Mouse (Mus musculus): ENCODE data around the gene Trpm8. TPM values are rescaled to one million over a fixed set of nuclear protein-coding genes. Genes with fewer than 3 reads are reported as not detected.
A peak's percentile ranks its signal among the peaks of the same experiment; 100 is the strongest.

The Trpm8 gene
- total and polyA plus RNA-seq, 3 experiments = not detected

DNA sequence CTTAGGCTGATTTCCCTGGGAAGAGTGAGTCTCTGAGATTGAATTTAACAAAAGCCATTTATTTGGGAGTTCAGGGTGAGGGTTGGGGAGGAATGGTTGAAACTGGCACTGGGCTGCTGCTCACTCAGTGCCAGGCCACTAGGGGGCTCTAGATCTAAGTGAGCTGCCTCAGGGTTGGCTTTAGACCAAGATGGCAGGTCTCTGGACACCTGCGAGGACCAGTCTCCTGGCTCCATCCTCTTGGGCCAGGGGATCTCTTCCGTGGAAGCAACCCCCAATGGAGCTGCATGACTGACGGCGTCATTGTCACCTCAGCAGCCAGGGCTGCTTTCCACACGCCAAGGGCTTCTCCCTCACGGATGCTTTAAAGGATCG lies 7.5 kb downstream of the Trpm8 start:
- no peak overlapping the region for H3K4me2 ChIP-seq (ENCODE audit: insufficient read depth, low read depth, poor library complexity, severe bottlenecking)
- dilution Hi-C loops (cut with MboI; ENCODE audit: extremely low pct_ligation_motif_present, extremely low pct_unique_long_range_greater_than_20kb, low sequenced_read_pairs) (no loop called here), in situ Hi-C loops (cut with MboI; ENCODE audit: low pct_ligation_motif_present, low pct_unique_long_range_greater_than_20kb, low sequenced_read_pairs) (loop anchor here (10.0 to 25.0 kb wide), 2 partner anchors 150 to 323 kb away; partner anchors contain the start of gene Ugt1a6a)
- TF ChIP-seq MAZ (IDR thresholded peaks at IDR 0.05; ENCODE audit: low read depth, low read length) = no peak
- 0 out of 2 replicates have a peak, but pooled peaks have one; percentile 4 for TF ChIP-seq NELFE (IDR thresholded peaks at IDR 0.05; ENCODE audit: low read depth, low read length)
- TF ChIP-seq SMC3 (IDR thresholded peaks at IDR 0.05; ENCODE audit: low read depth, low read length) = peak; percentile 43
- peak; percentile 12 for TF ChIP-seq RAD21 (IDR thresholded peaks at IDR 0.05; ENCODE audit: low read depth, low read length)
- TF ChIP-seq CTCF (conservative IDR thresholded peaks at IDR 0.05 in 1 of 2, IDR thresholded peaks at IDR 0.05 in 1 of 2; ENCODE audit: low read depth in 2 of 2, low read length in 2 of 2) = peak in 1 of 2 experiments; percentile 89; a peak in 2 of 4 replicates
- TF ChIP-seq NRF1 (IDR thresholded peaks at IDR 0.05; ENCODE audit: low read depth, low read length) = 0 out of 2 replicates have a peak, but pooled peaks have one; percentile 18
- no peak for TF ChIP-seq KAT2A (IDR thresholded peaks at IDR 0.05; ENCODE audit: insufficient replicate concordance, low read length)
- TF ChIP-seq SIN3A (IDR thresholded peaks at IDR 0.05; ENCODE audit: low read length) = no peak
- H3K27ac ChIP-seq (ENCODE audit: insufficient read depth, low read depth) = no peak overlapping the region
- H3K4me1 ChIP-seq (ENCODE audit: control insufficient read depth in 1 of 2, insufficient read depth in 2 of 2) = peaks cover 13 to 22% of the 10 kb centered on the region in 2 experiments
- no peaks in the 10 kb centered on the region for H3K79me2 ChIP-seq (replicated peaks; ENCODE audit: control insufficient read depth, extremely low read depth, insufficient read depth, poor library complexity, severe bottlenecking)
- H3K27me3 ChIP-seq (replicated peaks) = peaks cover 76% of the 10 kb centered on the region
- DNase-seq (ENCODE audit: extremely low read depth) = peak; percentile 69
- no peak overlapping the region for H3K4me3 ChIP-seq (replicated peaks in 1 of 3; ENCODE audit: low read depth in 2 of 3, low read length in 2 of 3, poor library complexity in 1 of 3)
- no peak overlapping the region for H3K9ac ChIP-seq (ENCODE audit: insufficient read depth, low read depth)
- no peaks in the 10 kb centered on the region for H3K36me3 ChIP-seq (replicated peaks in 1 of 2; ENCODE audit: control insufficient read depth in 1 of 2, insufficient read depth in 1 of 2, low read length in 1 of 2)
- H3K9me3 ChIP-seq (replicated peaks; ENCODE audit: low read length) = peaks cover 26% of the 10 kb centered on the region

DNA sequence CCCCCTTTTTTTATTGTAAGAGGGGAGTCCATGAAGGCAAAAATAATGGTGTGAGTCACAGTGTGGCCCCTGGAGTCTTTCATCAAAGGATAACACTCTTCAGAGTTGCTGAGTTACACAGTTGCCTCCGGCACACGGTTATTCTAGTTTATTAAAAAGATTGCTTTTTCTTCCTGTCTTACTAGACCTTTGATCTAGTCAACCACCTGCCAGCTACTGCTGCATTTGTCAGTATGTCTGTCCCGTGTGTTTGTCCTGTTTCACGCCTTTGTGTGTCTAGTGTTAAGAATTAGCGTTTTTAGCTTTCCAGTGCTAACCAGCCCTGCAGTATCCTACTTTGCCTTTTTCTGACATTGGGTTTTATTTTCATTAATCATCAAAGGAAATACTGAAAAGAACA lies 8.2 kb downstream of the Trpm8 start:
- Histone ChIP-seq H3K9ac (ENCODE audit: insufficient read depth, low read depth) (no peak overlapping the region), H3K27me3 (replicated peaks) (peaks cover 72% of the 10 kb centered on the region), H3K4me2 (ENCODE audit: insufficient read depth, low read depth, poor library complexity, severe bottlenecking) (no peak overlapping the region), H3K4me3 (replicated peaks in 1 of 3; ENCODE audit: low read depth in 2 of 3, low read length in 2 of 3, poor library complexity in 1 of 3) (no peak overlapping the region), H3K79me2 (replicated peaks; ENCODE audit: control insufficient read depth, extremely low read depth, insufficient read depth, poor library complexity, severe bottlenecking) (no peaks in the 10 kb centered on the region), H3K4me1 (ENCODE audit: control insufficient read depth in 1 of 2, insufficient read depth in 2 of 2) (peaks cover 13 to 22% of the 10 kb centered on the region in 2 experiments), H3K27ac (ENCODE audit: insufficient read depth, low read depth) (no peak overlapping the region), H3K9me3 (replicated peaks; ENCODE audit: low read length) (peaks cover 29% of the 10 kb centered on the region), H3K36me3 (replicated peaks in 1 of 2; ENCODE audit: control insufficient read depth in 1 of 2, insufficient read depth in 1 of 2, low read length in 1 of 2) (no peaks in the 10 kb centered on the region)
- no peak for DNase-seq (ENCODE audit: extremely low read depth)
- no peak for TF ChIP-seq ZNF384 (IDR thresholded peaks at IDR 0.05; ENCODE audit: low read depth, low read length)
- TF ChIP-seq USF1 (IDR thresholded peaks at IDR 0.05; ENCODE audit: low read depth, low read length) = no peak
- no peak for TF ChIP-seq ELF1 (IDR thresholded peaks at IDR 0.05; ENCODE audit: low read depth, low read length)
- TF ChIP-seq MAZ (IDR thresholded peaks at IDR 0.05; ENCODE audit: low read depth, low read length) = no peak
- no peak for TF ChIP-seq E2F4 (IDR thresholded peaks at IDR 0.05; ENCODE audit: insufficient replicate concordance, low read depth, low read length)
- TF ChIP-seq POLR2A (IDR thresholded peaks at IDR 0.05; ENCODE audit: low read depth, low read length) = no peak
- no peak for TF ChIP-seq ZKSCAN1 (IDR thresholded peaks at IDR 0.05; ENCODE audit: borderline replicate concordance, low read depth, low read length)
- TF ChIP-seq HCFC1 (IDR thresholded peaks at IDR 0.05; ENCODE audit: low read depth, low read length) = no peak
- TF ChIP-seq ZC3H11A (IDR thresholded peaks at IDR 0.05; ENCODE audit: low read depth, low read length) = no peak
- no peak for TF ChIP-seq POLR2AphosphoS2 (IDR thresholded peaks at IDR 0.05; ENCODE audit: low read depth, low read length)
- no peak for TF ChIP-seq ZMIZ1 (IDR thresholded peaks at IDR 0.05; ENCODE audit: low read depth, low read length)
- dilution Hi-C loops (cut with MboI; ENCODE audit: extremely low pct_ligation_motif_present, extremely low pct_unique_long_range_greater_than_20kb, low sequenced_read_pairs) (no loop called here), in situ Hi-C loops (cut with MboI; ENCODE audit: low pct_ligation_motif_present, low pct_unique_long_range_greater_than_20kb, low sequenced_read_pairs) (loop anchor here (10.0 to 25.0 kb wide), 2 partner anchors 151 to 323 kb away; partner anchors contain the start of gene Ugt1a6a)
